Mouse (Mus musculus) layer of hippocampus, postnatal 36 days (tissue): ENCODE measurements around the gene Cks2. TPM values are rescaled to one million over a fixed set of nuclear protein-coding genes. Genes with fewer than 3 reads are reported as not detected.

Source experiments
- DNase-seq, 2 experiments: peaks; one replicate each; pipeline ENCODE4 v3.0.0; 2022
- total RNA-seq, 2 experiments: library from RNA; stranded (reverse); gene quantifications; 2 replicates each; pipeline ENCODE4 v1.2.3; 2021

Cks2 gene
- total RNA-seq, 2 experiments from 2014 or later: 1.2 to 2.9 TPM

DNA sequence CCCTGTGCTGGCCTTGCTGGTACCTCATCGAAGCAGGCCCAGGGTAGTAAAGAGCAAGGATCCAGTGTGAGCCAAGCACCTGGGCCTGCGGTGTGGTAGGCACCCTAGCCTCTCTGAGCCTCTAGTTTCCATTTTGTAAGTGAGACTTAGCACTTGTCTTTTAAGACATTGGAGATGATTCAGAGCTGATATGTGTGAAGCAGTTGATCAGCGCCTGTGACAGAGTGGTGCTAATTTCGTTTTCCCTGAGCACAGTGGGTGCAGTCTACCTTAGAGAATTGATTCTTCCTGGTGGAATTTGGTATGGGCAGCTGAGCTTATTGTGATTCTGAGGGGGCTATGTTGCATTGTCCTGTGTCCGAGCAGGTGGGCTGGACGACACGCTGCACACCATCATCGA is 36.6 kb downstream of the Cks2 start:
- DNase-seq: no peak

GRCm38 (mm10) chr13:51685290-51685966 is 40.4 kb downstream of the Cks2 start:
- DNase-seq: no peak

GRCm38 (mm10) chr13:51686966-51687365 is 41.9 kb downstream of the Cks2 start:
- DNase-seq: no peak

DNA sequence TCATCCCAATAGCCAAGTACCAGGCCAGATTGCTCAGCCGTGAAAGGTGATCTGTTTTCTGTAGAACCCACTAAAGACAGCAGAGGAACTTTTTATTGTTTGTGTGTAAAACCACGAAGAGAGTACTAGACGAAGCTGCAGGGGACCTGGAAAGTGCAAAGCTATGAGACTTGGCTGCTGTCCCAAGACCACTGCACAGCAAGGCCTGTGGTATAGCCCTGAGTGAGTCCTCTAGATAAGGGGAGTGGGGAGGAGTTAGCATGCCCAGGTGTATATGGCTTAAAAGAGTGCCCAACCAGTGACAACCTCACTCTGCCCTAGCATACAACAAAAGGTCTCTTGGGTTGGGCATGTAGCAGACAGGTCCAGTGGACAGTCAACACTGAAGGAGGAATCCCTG is 43.7 kb downstream of the Cks2 start:
- DNase-seq: no peak

- no peak for DNase-seq
These were observed 51.4 kb downstream of the Cks2 start for GRCm38 (mm10) chr13:51696481-51696880.

- no peak for DNase-seq
These were observed 52.4 kb downstream of the Cks2 start for GRCm38 (mm10) chr13:51697455-51697854.

- no peak for DNase-seq
These were observed 52.9 kb downstream of the Cks2 start for GRCm38 (mm10) chr13:51697897-51698296.

DNA sequence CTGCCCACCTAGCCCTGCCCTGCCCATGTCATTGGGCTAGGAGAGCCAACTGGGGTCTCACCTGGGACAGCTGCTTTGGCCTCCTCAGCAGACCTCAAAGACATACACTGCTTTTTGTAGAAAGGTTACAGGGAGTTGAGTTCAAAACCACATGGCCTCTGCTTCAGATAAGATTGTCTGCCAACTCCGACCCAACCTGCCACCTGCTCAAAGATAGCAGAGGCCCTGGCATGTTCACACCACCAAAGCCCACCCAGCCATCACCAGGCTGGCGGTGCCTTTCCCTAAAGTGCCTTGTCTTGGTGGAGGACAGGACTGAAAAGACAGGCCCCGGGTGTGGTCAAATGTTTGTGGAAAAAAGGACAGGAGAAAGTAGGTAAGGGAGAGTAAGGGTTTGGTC is 53.3 kb downstream of the Cks2 start:
- no peak for DNase-seq

Other genes starting within 250 kb of the Cks2 start
- 1 to 10 TPM; 5.5 to 6.0 TPM for gene S1pr3, start 236.6 kb upstream of the Cks2 start, total RNA-seq
- 100 to 1,000 TPM; 120 to 131 TPM for gene Shc3, start 75.8 kb upstream of the Cks2 start, total RNA-seq
- gene Secisbp2, start 6.5 kb downstream of the Cks2 start, total RNA-seq: 10 to 100 TPM; 18.2 to 19.7 TPM
- 100 to 1,000 TPM in 1 of 2 experiments, 10 to 100 TPM in 1; 96.5 to 108 TPM for gene Sema4d, start 148.5 kb downstream of the Cks2 start, total RNA-seq
- gene Gadd45g, start 201.4 kb downstream of the Cks2 start, total RNA-seq: 10 to 100 TPM; 19.9 to 22.3 TPM